Mouse (Mus musculus) hindbrain, postnatal 0 days (tissue): Measurements from ENCODE around the gene Tmprss11e. TPM values are rescaled to one million over a fixed set of nuclear protein-coding genes. Genes with fewer than 3 reads are reported as not detected.

Experiments used
- ATAC-seq: fragments of 200-750 bp; cut with Nextera tagmentation; 2 replicates; pipeline ENCODE4 v1.8.0; 2017; ENCODE audit warnings: mild to moderate bottlenecking, moderate TSS enrichment, moderate library complexity
- DNase-seq: peaks from one replicate; pipeline ENCODE4 v3.0.0-alpha.2; 2015; ENCODE audit warnings: low spot score
- H3K27ac ChIP-seq: fragments of 300-500 bp; sonication (generic); 2 replicates; pipeline ENCODE4 v1.5.1; 2014; ENCODE audit warnings: mild to moderate bottlenecking
- H3K27me3 ChIP-seq: fragments of 300-500 bp; sonication (generic); 2 replicates; pipeline ENCODE4 v1.6.1; 2014; ENCODE audit warnings: low read length, mixed read lengths; ENCODE audit not compliant: insufficient read depth
- H3K36me3 ChIP-seq: fragments of 300-500 bp; sonication (generic); 2 replicates; pipeline ENCODE4 v1.6.1; 2014; ENCODE audit warnings: low read length, mixed read lengths; ENCODE audit not compliant: insufficient read depth
- H3K4me1 ChIP-seq: fragments of 300-500 bp; sonication (generic); 2 replicates; pipeline ENCODE4 v1.6.1; 2014; ENCODE audit warnings: antibody characterized with exemption, low read length, mixed read lengths; ENCODE audit not compliant: insufficient read depth
- H3K4me2 ChIP-seq: fragments of 300-500 bp; sonication (generic); 2 replicates; pipeline ENCODE4 v1.6.1; 2014; ENCODE audit warnings: low read depth, mild to moderate bottlenecking, low read length, moderate library complexity, mixed read lengths
- H3K4me3 ChIP-seq: fragments of 300-500 bp; sonication (generic); 2 replicates; pipeline ENCODE4 v1.5.1; 2014; ENCODE audit warnings: low read length
- H3K9ac ChIP-seq: fragments of 300-500 bp; sonication (generic); replicated peaks from 2 replicates; pipeline ENCODE4 v1.6.1; 2014; ENCODE audit warnings: mild to moderate bottlenecking, low read length, moderate library complexity, mixed read lengths
- H3K9me3 ChIP-seq: fragments of 300-500 bp; sonication (generic); 2 replicates; pipeline ENCODE4 v1.6.1; 2016; ENCODE audit warnings: low read length, mixed read lengths
- CTCF ChIP-seq: IDR thresholded peaks from 2 replicates; pipeline ENCODE4 v1.5.1; 2016; ENCODE audit warnings: antibody characterized with exemption, control low read depth, low read depth
- WGBS: fragments of 180-500 bp; shearing (Covaris S2); extraction: QIAGEN DNeasy Blood & Tissue Kit; methylation state at CpG from one replicate; pipeline ENCODE4 v1.1.7; 2014; 5-methylcytosine and 5-hydroxymethylcytosine counted together
- polyA plus RNA-seq: library from polyadenylated mRNA; unstranded; fragments of >200 nt; fragmentation: Nextera tagmentation; extraction: Ambion mirVana; gene quantifications from 2 replicates; pipeline ENCODE4 v1.2.1, GENCODE M21; 2015
- total RNA-seq: library from RNA; depleted of rRNA; stranded (reverse); fragments of >200 nt; gene quantifications from 2 replicates; pipeline ENCODE4 v1.2.3, GENCODE M21; 2014; rRNA removed

The Tmprss11e gene
- total and polyA plus RNA-seq, 2 experiments from 2014 or later: 0.04 TPM; not detected in 1

DNA sequence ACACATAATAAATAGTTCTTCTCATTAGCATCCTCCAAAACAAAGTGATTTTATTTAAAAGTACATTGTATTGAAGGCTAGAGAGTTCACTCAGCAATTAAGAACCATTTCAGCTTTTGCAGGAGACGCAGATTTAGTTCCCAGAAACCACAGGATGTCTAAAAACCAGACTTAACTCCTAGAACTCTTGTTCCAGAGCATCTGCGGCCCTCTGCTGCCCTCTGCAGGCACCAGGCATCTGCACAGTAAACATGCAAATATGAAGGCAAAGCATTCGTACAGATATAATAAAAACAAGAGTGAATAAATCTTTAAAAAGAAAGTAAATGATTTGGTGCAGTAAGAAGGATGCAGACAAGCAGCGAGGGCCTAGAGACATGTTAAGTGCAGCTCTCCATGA is 60.9 kb downstream of the Tmprss11e start:
- no peak overlapping the region for H3K4me2 ChIP-seq
- H3K9ac ChIP-seq: no peak overlapping the region
- no peaks in the 10 kb centered on the region for H3K9me3 ChIP-seq
- H3K27me3 ChIP-seq: no peaks in the 10 kb centered on the region
- H3K36me3 ChIP-seq: no peaks in the 10 kb centered on the region
- ATAC-seq (no peak), DNase-seq (peak; percentile 75)
- WGBS: 64% methylated on average over 4 of the region's 4 CpGs
- TF ChIP-seq CTCF: peak; percentile 77
- H3K4me1 ChIP-seq: no peaks in the 10 kb centered on the region
- no peak overlapping the region for H3K27ac ChIP-seq
- no peak overlapping the region for H3K4me3 ChIP-seq

- DNase-seq (no peak), ATAC-seq (no peak)
- Histone ChIP-seq H3K4me2 (no peak within 1 kb of the TSS), H3K9ac (no peak within 1 kb of the TSS), H3K4me3 (no peak within 1 kb of the TSS), H3K4me1 (no peaks in the 10 kb centered on the region), H3K36me3 (no peaks in the 10 kb centered on the region), H3K27me3 (no peaks in the 10 kb centered on the region), H3K27ac (no peak within 1 kb of the TSS), H3K9me3 (no peaks in the 10 kb centered on the region)
- 86% methylated on average over 5 of the region's 5 CpGs for WGBS
- TF ChIP-seq CTCF: no peak
Observed at GRCm38 (mm10) chr5:86676262-86676661, 69.4 kb downstream of the Tmprss11e start, which contains the start of gene Tmprss11b. Tmprss11b (minus strand) TSS chr5:86676362.

Other genes starting within 250 kb of the Tmprss11e start
- gene Tmprss11g, start 227.2 kb downstream of the Tmprss11e start, total RNA-seq: not detected in 2 replicates
- gene Tmprss11g, start 227.2 kb downstream of the Tmprss11e start, polyA plus RNA-seq: not detected in 2 replicates
- not detected in 2 replicates for gene Tmprss11f, start 113.4 kb downstream of the Tmprss11e start, total RNA-seq
- not detected in 2 replicates for gene Tmprss11f, start 113.4 kb downstream of the Tmprss11e start, polyA plus RNA-seq
- gene Tmprss11b, start 69.5 kb downstream of the Tmprss11e start, total RNA-seq: not detected in 2 replicates
- gene Tmprss11b, start 69.5 kb downstream of the Tmprss11e start, polyA plus RNA-seq: not detected in 2 replicates
- 33.6 and 35.5 TPM in 2 replicates for gene Ythdc1, start 58.4 kb upstream of the Tmprss11e start, total RNA-seq
- gene Ythdc1, start 58.4 kb upstream of the Tmprss11e start, polyA plus RNA-seq: 27.5 and 28.0 TPM in 2 replicates
- gene Ugt2b34, start 161.1 kb upstream of the Tmprss11e start, total RNA-seq: not detected in 2 replicates
- gene Ugt2b34, start 161.1 kb upstream of the Tmprss11e start, polyA plus RNA-seq: not detected in 2 replicates
- not detected in 2 replicates for gene Ugt2b1, start 180.7 kb upstream of the Tmprss11e start, total RNA-seq
- not detected in 2 replicates for gene Ugt2b1, start 180.7 kb upstream of the Tmprss11e start, polyA plus RNA-seq